Mouse (Mus musculus): Measurements from ENCODE around the gene B3galt1. TPM values are rescaled to one million over a fixed set of nuclear protein-coding genes. Genes with fewer than 3 reads are reported as not detected.

Gene B3galt1
- polyA plus RNA-seq, 1 experiment from 2014 or later = 0.38 TPM

- H3K4me1 ChIP-seq (replicated peaks) = no peaks in the 10 kb centered on the region
- no peak overlapping the region for H3K4me3 ChIP-seq (replicated peaks)
- H3K36me3 ChIP-seq (replicated peaks) = no peaks in the 10 kb centered on the region
- no peaks in the 10 kb centered on the region for H3K9me3 ChIP-seq (replicated peaks)
- WGBS (ENCODE audit: insufficient replicate concordance) = 63% methylated on average over 3 of the region's 3 CpGs
- H3K27ac ChIP-seq (replicated peaks) = no peak overlapping the region
- no peak overlapping the region for H3K9ac ChIP-seq
- no peak for ATAC-seq (ENCODE audit: insufficient read depth)
- no peak overlapping the region for H3K4me2 ChIP-seq
- H3K27me3 ChIP-seq = no peaks in the 10 kb centered on the region
Measured at GRCm38 (mm10) chr2:67948408-67948807, 382.7 kb downstream of the B3galt1 start.

GRCm38 (mm10) chr2:67956182-67956581, 390.5 kb downstream of the B3galt1 start:
- no peak for ATAC-seq (ENCODE audit: insufficient read depth)

GRCm38 (mm10) chr2:67957561-67957960, 391.9 kb downstream of the B3galt1 start:
- no peaks in the 10 kb centered on the region for H3K27me3 ChIP-seq
- no peak overlapping the region for H3K9ac ChIP-seq
- no peak overlapping the region for H3K4me2 ChIP-seq
- ATAC-seq (ENCODE audit: insufficient read depth) = no peak
- no peak overlapping the region for H3K27ac ChIP-seq (replicated peaks)
- H3K9me3 ChIP-seq (replicated peaks) = no peaks in the 10 kb centered on the region
- WGBS (ENCODE audit: insufficient replicate concordance) = 40% methylated on average over 2 of the region's 2 CpGs
- H3K4me1 ChIP-seq (replicated peaks) = no peaks in the 10 kb centered on the region
- H3K4me3 ChIP-seq (replicated peaks) = no peak overlapping the region
- no peaks in the 10 kb centered on the region for H3K36me3 ChIP-seq (replicated peaks)

More at GRCm38 (mm10) chr2:67956182-67956581, 390.5 kb downstream of the B3galt1 start:
- no peak overlapping the region for H3K9ac ChIP-seq
- no peak overlapping the region for H3K4me2 ChIP-seq
- H3K9me3 ChIP-seq (replicated peaks) = no peaks in the 10 kb centered on the region
- no peaks in the 10 kb centered on the region for H3K36me3 ChIP-seq (replicated peaks)
- no peak overlapping the region for H3K4me3 ChIP-seq (replicated peaks)
- no peaks in the 10 kb centered on the region for H3K4me1 ChIP-seq (replicated peaks)
- no peaks in the 10 kb centered on the region for H3K27me3 ChIP-seq
- H3K27ac ChIP-seq (replicated peaks) = no peak overlapping the region
- 57% methylated on average over 4 of the region's 4 CpGs for WGBS (ENCODE audit: insufficient replicate concordance)

- no peaks in the 10 kb centered on the region for H3K4me1 ChIP-seq (replicated peaks)
- no peaks in the 10 kb centered on the region for H3K36me3 ChIP-seq (replicated peaks)
- H3K4me2 ChIP-seq = no peak overlapping the region
- H3K27ac ChIP-seq (replicated peaks) = no peak overlapping the region
- H3K9me3 ChIP-seq (replicated peaks) = no peaks in the 10 kb centered on the region
- H3K4me3 ChIP-seq (replicated peaks) = no peak overlapping the region
- ATAC-seq (ENCODE audit: insufficient read depth) = no peak
- H3K9ac ChIP-seq = no peak overlapping the region
- no peaks in the 10 kb centered on the region for H3K27me3 ChIP-seq
- WGBS (ENCODE audit: insufficient replicate concordance) = 31% methylated on average over 2 of the region's 2 CpGs
Measured at GRCm38 (mm10) chr2:67960711-67961110, 395.0 kb downstream of the B3galt1 start.

- H3K9ac ChIP-seq = no peak overlapping the region
- H3K27me3 ChIP-seq = no peaks in the 10 kb centered on the region
- H3K27ac ChIP-seq (replicated peaks) = no peak overlapping the region
- no peak overlapping the region for H3K4me3 ChIP-seq (replicated peaks)
- no peaks in the 10 kb centered on the region for H3K9me3 ChIP-seq (replicated peaks)
- no peak overlapping the region for H3K4me2 ChIP-seq
- no peak for ATAC-seq (ENCODE audit: insufficient read depth)
- no peaks in the 10 kb centered on the region for H3K4me1 ChIP-seq (replicated peaks)
- no peaks in the 10 kb centered on the region for H3K36me3 ChIP-seq (replicated peaks)
Measured at GRCm38 (mm10) chr2:67968812-67969211, 403.1 kb downstream of the B3galt1 start.

- Histone ChIP-seq H3K4me1 (replicated peaks) (no peaks in the 10 kb centered on the region), H3K27ac (replicated peaks) (no peak overlapping the region), H3K9me3 (replicated peaks) (no peaks in the 10 kb centered on the region), H3K4me2 (no peak overlapping the region), H3K27me3 (no peaks in the 10 kb centered on the region), H3K4me3 (replicated peaks) (no peak overlapping the region), H3K36me3 (replicated peaks) (no peaks in the 10 kb centered on the region), H3K9ac (no peak overlapping the region)
- no peak for ATAC-seq (ENCODE audit: insufficient read depth)
- 56% methylated on average over 7 of the region's 7 CpGs for WGBS (ENCODE audit: insufficient replicate concordance)
Measured at GRCm38 (mm10) chr2:67971091-67971490, 405.4 kb downstream of the B3galt1 start.

- Histone ChIP-seq H3K27me3 (no peaks in the 10 kb centered on the region), H3K4me3 (replicated peaks) (no peak overlapping the region), H3K36me3 (replicated peaks) (no peaks in the 10 kb centered on the region), H3K9ac (no peak overlapping the region), H3K9me3 (replicated peaks) (no peaks in the 10 kb centered on the region), H3K4me2 (no peak overlapping the region), H3K4me1 (replicated peaks) (no peaks in the 10 kb centered on the region), H3K27ac (replicated peaks) (no peak overlapping the region)
- no peak for ATAC-seq (ENCODE audit: insufficient read depth)
- 65% methylated on average over 6 of the region's 6 CpGs for WGBS (ENCODE audit: insufficient replicate concordance)
Measured at GRCm38 (mm10) chr2:67971576-67971975, 405.9 kb downstream of the B3galt1 start.

GRCm38 (mm10) chr2:67975764-67976163, 410.1 kb downstream of the B3galt1 start:
- Histone ChIP-seq H3K36me3 (replicated peaks) (no peaks in the 10 kb centered on the region), H3K9ac (no peak overlapping the region), H3K27ac (replicated peaks) (no peak overlapping the region), H3K27me3 (no peaks in the 10 kb centered on the region), H3K4me1 (replicated peaks) (no peaks in the 10 kb centered on the region), H3K4me2 (no peak overlapping the region), H3K4me3 (replicated peaks) (no peak overlapping the region), H3K9me3 (replicated peaks) (no peaks in the 10 kb centered on the region)
- ATAC-seq (ENCODE audit: insufficient read depth) = no peak

- H3K36me3 ChIP-seq (replicated peaks) = no peaks in the 10 kb centered on the region
- H3K27me3 ChIP-seq = no peaks in the 10 kb centered on the region
- H3K27ac ChIP-seq (replicated peaks) = no peak overlapping the region
- no peak overlapping the region for H3K4me3 ChIP-seq (replicated peaks)
- no peaks in the 10 kb centered on the region for H3K4me1 ChIP-seq (replicated peaks)
- no peak overlapping the region for H3K9ac ChIP-seq
- no peak for ATAC-seq (ENCODE audit: insufficient read depth)
- 75% methylated on average over 4 of the region's 4 CpGs for WGBS (ENCODE audit: insufficient replicate concordance)
- no peaks in the 10 kb centered on the region for H3K9me3 ChIP-seq (replicated peaks)
- H3K4me2 ChIP-seq = no peak overlapping the region
Measured at GRCm38 (mm10) chr2:67976488-67976887, 410.8 kb downstream of the B3galt1 start.

- no peaks in the 10 kb centered on the region for H3K9me3 ChIP-seq (replicated peaks)
- ATAC-seq (ENCODE audit: insufficient read depth) = no peak
- no peaks in the 10 kb centered on the region for H3K4me1 ChIP-seq (replicated peaks)
- WGBS (ENCODE audit: insufficient replicate concordance) = 50% methylated on average over 6 of the region's 6 CpGs
- H3K9ac ChIP-seq = no peak overlapping the region
- no peak overlapping the region for H3K4me2 ChIP-seq
- no peak overlapping the region for H3K4me3 ChIP-seq (replicated peaks)
- H3K36me3 ChIP-seq (replicated peaks) = no peaks in the 10 kb centered on the region
- H3K27me3 ChIP-seq = no peaks in the 10 kb centered on the region
- no peak overlapping the region for H3K27ac ChIP-seq (replicated peaks)
Measured at GRCm38 (mm10) chr2:67977620-67978262, 412.1 kb downstream of the B3galt1 start.

GRCm38 (mm10) chr2:67983563-67983962, 417.9 kb downstream of the B3galt1 start:
- Histone ChIP-seq H3K27ac (replicated peaks) (no peak overlapping the region), H3K4me3 (replicated peaks) (no peak overlapping the region), H3K4me2 (no peak overlapping the region), H3K4me1 (replicated peaks) (no peaks in the 10 kb centered on the region), H3K9ac (no peak overlapping the region), H3K27me3 (no peaks in the 10 kb centered on the region), H3K9me3 (replicated peaks) (no peaks in the 10 kb centered on the region), H3K36me3 (replicated peaks) (no peaks in the 10 kb centered on the region)
- 64% methylated on average over 3 of the region's 3 CpGs for WGBS (ENCODE audit: insufficient replicate concordance)
- ATAC-seq (ENCODE audit: insufficient read depth) = no peak

GRCm38 (mm10) chr2:67985133-67985532, 419.5 kb downstream of the B3galt1 start:
- H3K9ac ChIP-seq = no peak overlapping the region
- no peaks in the 10 kb centered on the region for H3K36me3 ChIP-seq (replicated peaks)
- no peaks in the 10 kb centered on the region for H3K4me1 ChIP-seq (replicated peaks)
- no peak overlapping the region for H3K4me2 ChIP-seq
- H3K4me3 ChIP-seq (replicated peaks) = no peak overlapping the region
- WGBS (ENCODE audit: insufficient replicate concordance) = 68% methylated on average over 3 of the region's 3 CpGs
- no peaks in the 10 kb centered on the region for H3K9me3 ChIP-seq (replicated peaks)
- no peak for ATAC-seq (ENCODE audit: insufficient read depth)
- H3K27me3 ChIP-seq = no peaks in the 10 kb centered on the region
- H3K27ac ChIP-seq (replicated peaks) = no peak overlapping the region
